ENCODE assay signal across 8 mouse cellular contexts in the genomic region with DNA sequence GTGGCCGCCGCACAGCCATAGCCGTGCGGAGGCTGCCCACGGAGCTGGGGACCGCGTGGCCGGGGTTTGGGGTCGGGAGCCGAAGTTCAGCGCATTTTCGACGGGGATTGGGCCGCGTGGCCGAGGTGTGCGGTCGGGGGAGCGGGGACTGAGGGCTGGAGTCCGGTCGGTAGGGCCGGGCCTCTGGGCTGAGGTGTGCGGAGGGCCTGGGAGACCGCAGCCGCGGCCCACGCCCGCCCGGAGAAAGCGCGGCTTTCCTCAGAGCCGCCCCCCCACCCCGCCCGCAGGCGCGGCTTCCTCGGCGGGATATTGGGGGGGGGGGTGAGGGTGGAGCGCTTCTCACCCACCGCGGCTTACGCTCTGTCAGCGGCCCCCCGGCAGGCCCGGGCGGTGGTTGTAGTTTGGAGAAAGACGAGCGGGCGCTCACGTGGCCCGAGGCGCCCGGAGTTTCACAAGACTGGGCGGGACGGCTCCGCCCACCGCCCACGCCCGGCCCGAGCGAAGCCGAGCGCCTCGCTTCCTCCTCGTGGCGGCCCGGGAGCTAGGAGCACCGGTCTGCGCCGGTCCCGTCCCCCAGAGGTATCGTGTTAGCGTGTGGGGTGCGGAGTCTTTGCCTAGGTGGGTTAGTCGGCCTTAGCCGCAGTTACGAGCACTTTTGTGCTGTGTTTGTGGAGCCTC. TPM values are rescaled to one million over a fixed set of nuclear protein-coding genes. Genes with fewer than 3 reads are reported as not detected.
DNase-seq lines count a peak whose midpoint lies in the region; ATAC-seq and TF ChIP-seq lines count a peak whose summit lies in the region.

No protein-coding gene starts in this region.

- no peaks in the 10 kb centered on the region for H3K36me3 ChIP-seq in embryonic facial prominence, embryonic 10.5 days (replicated peaks)
- no peaks in the 10 kb centered on the region for H3K36me3 ChIP-seq in limb, embryonic 14.5 days (ENCODE audit: control insufficient read depth, insufficient read depth, low read length)
- H3K36me3 ChIP-seq in midbrain, embryonic 16.5 days (ENCODE audit: control insufficient read depth, insufficient read depth, low read length): no peaks in the 10 kb centered on the region

- peak overlapping the region; percentile 48 for H3K4me2 ChIP-seq in limb, embryonic 14.5 days (replicated peaks; ENCODE audit: low read depth, low read length, severe bottlenecking)
- peak overlapping the region; percentile 98 for H3K4me2 ChIP-seq in midbrain, embryonic 16.5 days (ENCODE audit: low read length)

- peak overlapping the region; percentile 98 for H3K27ac ChIP-seq in embryonic facial prominence, embryonic 10.5 days (replicated peaks)
- peak overlapping the region; percentile 95 for H3K27ac ChIP-seq in limb, embryonic 14.5 days (replicated peaks; ENCODE audit: low read depth, low read length)
- peak overlapping the region; percentile 90 for H3K27ac ChIP-seq in midbrain, embryonic 16.5 days (ENCODE audit: low read length)

- WGBS in embryonic facial prominence, embryonic 10.5 days: under 1% methylated on average over 77 of the region's 77 CpGs
- 0% methylated on average over 52 of the region's 77 CpGs for WGBS in limb, embryonic 14.5 days
- under 1% methylated on average over 50 of the region's 77 CpGs for WGBS in midbrain, embryonic 16.5 days

- H3K27me3 ChIP-seq in embryonic facial prominence, embryonic 10.5 days (replicated peaks; ENCODE audit: low read depth, poor library complexity, severe bottlenecking): no peaks in the 10 kb centered on the region
- no peaks in the 10 kb centered on the region for H3K27me3 ChIP-seq in limb, embryonic 14.5 days (ENCODE audit: control insufficient read depth, insufficient read depth, low read length)
- H3K27me3 ChIP-seq in midbrain, embryonic 16.5 days (ENCODE audit: control insufficient read depth, insufficient read depth, low read depth, low read length): no peaks in the 10 kb centered on the region

- peak overlapping the region; percentile 93 for H3K9ac ChIP-seq in limb, embryonic 14.5 days (ENCODE audit: low read depth, low read length, severe bottlenecking)
- peak overlapping the region; percentile 93 for H3K9ac ChIP-seq in midbrain, embryonic 16.5 days (ENCODE audit: low read depth, low read length)

- peak overlapping the region; percentile 100 for H3K4me3 ChIP-seq in embryonic facial prominence, embryonic 10.5 days
- peak overlapping the region; percentile 77 for H3K4me3 ChIP-seq in limb, embryonic 14.5 days (replicated peaks; ENCODE audit: low read length)
- H3K4me3 ChIP-seq in midbrain, embryonic 16.5 days (ENCODE audit: low read depth, low read length): peak overlapping the region; percentile 64

- peak; percentile 68 for ATAC-seq in granulocyte monocyte progenitor cell, adult 5-6 weeks (replicated peaks; ENCODE audit: poor library complexity, severe bottlenecking)
- peak; percentile 82 for ATAC-seq in limb, embryonic 14.5 days (ENCODE audit: low FRiP score, low read depth)
- ATAC-seq in midbrain, embryonic 16.5 days: peak; percentile 16

- DNase-seq in layer of hippocampus, adult 11-12 months (ENCODE audit: low spot score): peak; percentile 77
- no peak for DNase-seq in layer of hippocampus, adult 9-10 months (ENCODE audit: low spot score)
- DNase-seq in embryonic facial prominence, embryonic 10.5 days (ENCODE audit: low spot score): peak; percentile 91
- peak; percentile 85 for DNase-seq in kidney, adult 11 months
- peak; percentile 90 for DNase-seq in limb, embryonic 14.5 days (ENCODE audit: low spot score)
- peak; percentile 79 to 83 for DNase-seq in spleen, postnatal 14 days (ENCODE audit: low spot score in 2 of 2)

- peak; percentile 29; the same call in 1 of the 2 replicates for TF ChIP-seq POLR2A in limb, embryonic 14.5 days (IDR thresholded peaks at IDR 0.05; ENCODE audit: borderline replicate concordance, extremely low read depth, insufficient read depth, insufficient read length)

- H3K9me3 ChIP-seq in embryonic facial prominence, embryonic 10.5 days: no peaks in the 10 kb centered on the region
- H3K9me3 ChIP-seq in limb, embryonic 14.5 days (ENCODE audit: control insufficient read depth, low read length): no peaks in the 10 kb centered on the region
- H3K9me3 ChIP-seq in midbrain, embryonic 16.5 days (replicated peaks; ENCODE audit: control insufficient read depth, low read length, poor library complexity, severe bottlenecking): no peaks in the 10 kb centered on the region

- peaks cover 24% of the 10 kb centered on the region for H3K4me1 ChIP-seq in embryonic facial prominence, embryonic 10.5 days
- peaks cover 23% of the 10 kb centered on the region for H3K4me1 ChIP-seq in limb, embryonic 14.5 days (ENCODE audit: control insufficient read depth, insufficient read depth, low read length)
- peaks cover 22% of the 10 kb centered on the region for H3K4me1 ChIP-seq in midbrain, embryonic 16.5 days (ENCODE audit: control insufficient read depth, insufficient read depth, low read length)

RNA-seq across cellular contexts. Expression of a gene that starts 7.3 kb away (rescaled TPM):
- polyA plus RNA-seq in embryonic facial prominence, embryonic 10.5 days (2016; fragmentation: Nextera tagmentation; extraction: Ambion mirVana): 874 and 878 TPM in 2 replicates
- 691 and 695 TPM in 2 replicates for total RNA-seq in granulocyte monocyte progenitor cell, adult 5-6 weeks (2014; fragmentation: Nextera tagmentation)
- total RNA-seq in granulocyte monocyte progenitor cell, adult 5-6 weeks (2017): 1,315 and 1,367 TPM in 2 replicates
- polyA plus RNA-seq in limb, embryonic 14.5 days (2012; rRNA removed): 385 and 486 TPM in 2 replicates
- polyA plus RNA-seq in limb, embryonic 14.5 days (2014; fragmentation: Nextera tagmentation; extraction: Ambion mirVana): 609 and 633 TPM in 2 replicates
- polyA plus RNA-seq in midbrain, embryonic 16.5 days (2015; fragmentation: Nextera tagmentation; extraction: Ambion mirVana): 226 and 237 TPM in 2 replicates

RNA-seq across cellular contexts. Expression of a gene that starts 30.1 kb away (rescaled TPM):
- polyA plus RNA-seq in embryonic facial prominence, embryonic 10.5 days (2016; fragmentation: Nextera tagmentation; extraction: Ambion mirVana): 2.5 and 3.8 TPM in 2 replicates
- total RNA-seq in granulocyte monocyte progenitor cell, adult 5-6 weeks (2014; fragmentation: Nextera tagmentation): not detected in 2 replicates
- total RNA-seq in granulocyte monocyte progenitor cell, adult 5-6 weeks (2017): not detected in 2 replicates
- polyA plus RNA-seq in limb, embryonic 14.5 days (2012; rRNA removed): not detected in 2 replicates
- polyA plus RNA-seq in limb, embryonic 14.5 days (2014; fragmentation: Nextera tagmentation; extraction: Ambion mirVana): 1.4 and 2.5 TPM in 2 replicates
- 1.8 and 3.5 TPM in 2 replicates for polyA plus RNA-seq in midbrain, embryonic 16.5 days (2015; fragmentation: Nextera tagmentation; extraction: Ambion mirVana)

RNA-seq across cellular contexts. Expression of a gene that starts 45.5 kb away (rescaled TPM):
- polyA plus RNA-seq in embryonic facial prominence, embryonic 10.5 days (2016; fragmentation: Nextera tagmentation; extraction: Ambion mirVana): 13.1 and 13.6 TPM in 2 replicates
- total RNA-seq in granulocyte monocyte progenitor cell, adult 5-6 weeks (2014; fragmentation: Nextera tagmentation): 5.5 and 9.7 TPM in 2 replicates
- 5.6 and 11.0 TPM in 2 replicates for total RNA-seq in granulocyte monocyte progenitor cell, adult 5-6 weeks (2017)
- 7.4 and 8.6 TPM in 2 replicates for polyA plus RNA-seq in limb, embryonic 14.5 days (2012; rRNA removed)
- 9.7 and 11.8 TPM in 2 replicates for polyA plus RNA-seq in limb, embryonic 14.5 days (2014; fragmentation: Nextera tagmentation; extraction: Ambion mirVana)
- 16.8 and 17.9 TPM in 2 replicates for polyA plus RNA-seq in midbrain, embryonic 16.5 days (2015; fragmentation: Nextera tagmentation; extraction: Ambion mirVana)

Comparison
In these comparisons a context has a peak if more than half of its experiments do, and no peak if none do; other contexts are left out.
1. ATAC-seq: peak in every context shown above with its lines; median percentile 82 in limb, embryonic 14.5 days; 68 in granulocyte monocyte progenitor cell, adult 5-6 weeks; 16 in midbrain, embryonic 16.5 days.